30 mouse cellular contexts compared by ENCODE assay signal in the genomic region with DNA sequence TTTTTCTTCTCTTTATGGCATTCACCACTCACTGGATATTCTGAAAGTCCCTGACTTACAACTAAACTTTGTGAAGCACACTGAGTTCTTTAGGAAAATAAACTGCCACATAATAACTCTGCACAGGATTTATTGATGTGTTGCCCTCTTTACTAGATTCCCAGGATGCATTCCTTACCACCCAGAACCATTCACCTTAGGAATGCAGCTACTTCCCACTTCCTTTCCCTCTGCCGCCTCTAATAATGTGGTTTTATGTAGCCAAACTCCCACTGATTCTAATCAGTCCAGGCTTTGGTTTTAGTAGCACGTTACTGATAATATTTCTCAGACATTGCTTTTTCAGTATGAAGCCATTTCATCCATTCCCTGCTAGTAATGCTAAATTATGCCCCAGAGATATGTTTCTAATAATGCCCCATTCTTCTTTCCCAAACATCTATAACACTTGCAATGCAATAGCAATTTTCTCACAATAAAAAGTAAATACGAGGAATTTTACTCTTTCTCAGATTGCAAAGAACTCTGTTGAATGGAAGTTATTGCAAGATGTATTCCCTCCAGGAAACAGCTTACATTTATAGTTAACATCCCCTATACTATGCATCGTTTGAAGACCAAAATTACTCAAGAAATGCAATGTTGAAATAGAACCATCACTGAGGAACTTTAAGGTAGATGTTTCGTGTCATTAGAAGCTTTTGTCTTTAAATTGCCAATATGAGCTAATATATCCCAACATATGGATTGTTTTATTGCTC.
DNase-seq lines count a peak whose midpoint lies in the region; ATAC-seq and TF ChIP-seq lines count a peak whose summit lies in the region.
"Had no signal": no experiment of that assay in that cellular context is flagged by ENCODE, and none has a peak within 500 bp of the region (broad histone marks: within the 10 kb centered on the region; RNA-seq: fewer than 3 reads in every experiment).

No protein-coding gene starts in this region.

- H3K9me3 ChIP-seq in midbrain, embryonic 11.5 days (ENCODE audit: control insufficient read depth, low read length) = no peaks in the 10 kb centered on the region
- no peaks in the 10 kb centered on the region for H3K9me3 ChIP-seq in midbrain, embryonic 16.5 days (replicated peaks; ENCODE audit: control insufficient read depth, low read length, poor library complexity, severe bottlenecking)
- no peaks in the 10 kb centered on the region for H3K9me3 ChIP-seq in limb, embryonic 11.5 days (ENCODE audit: control insufficient read depth, low read length)
- no peaks in the 10 kb centered on the region for H3K9me3 ChIP-seq in limb, embryonic 14.5 days (ENCODE audit: control insufficient read depth, low read length)
- H3K9me3 ChIP-seq: embryonic facial prominence, embryonic 10.5 days; embryonic facial prominence, embryonic 13.5 days; heart, embryonic 10.5 days; heart, embryonic 13.5 days had no signal

- peak; percentile 23 for DNase-seq in midbrain, embryonic 11.5 days (ENCODE audit: low spot score, missing footprints)
- no peak for DNase-seq in limb, embryonic 11.5 days (ENCODE audit: low spot score)
- peak; percentile 54 for DNase-seq in limb, embryonic 14.5 days (ENCODE audit: low spot score)
- DNase-seq in right cerebral cortex, adult 18-20 months = no peak
- no peak for DNase-seq in adrenal gland, adult (ENCODE audit: inconsistent age in 2 of 2, low spot score in 1 of 2)
- DNase-seq in layer of hippocampus, adult 2 months (ENCODE audit: low spot score in 2 of 2) = no peak
- DNase-seq in adrenal gland, postnatal 4 days (ENCODE audit: low spot score in 2 of 2) = no peak
- DNase-seq: adrenal gland, adult 2 months; adrenal gland, postnatal 14 days; cerebellum, adult 11-12 months; cerebellum, adult 8-10 months; cerebellum, postnatal 10 days; cerebellum, postnatal 36 days; embryo, embryonic 11 days; forebrain, postnatal 0 days; gastrocnemius, postnatal 10 days; gastrocnemius, postnatal 36 days; heart, adult 2 months; heart, postnatal 14 days; heart, postnatal 4 days had no signal

- no peak for TF ChIP-seq CTCF in layer of hippocampus, adult 2 months (conservative IDR thresholded peaks at IDR 0.05)

- no peak overlapping the region for H3K4me2 ChIP-seq in midbrain, embryonic 11.5 days
- H3K4me2 ChIP-seq in midbrain, embryonic 16.5 days (ENCODE audit: low read length) = no peak overlapping the region
- no peak overlapping the region for H3K4me2 ChIP-seq in limb, embryonic 11.5 days (ENCODE audit: low read depth, severe bottlenecking)
- no peak overlapping the region for H3K4me2 ChIP-seq in limb, embryonic 14.5 days (replicated peaks; ENCODE audit: low read depth, low read length, severe bottlenecking)
- H3K4me2 ChIP-seq: embryonic facial prominence, embryonic 13.5 days; heart, embryonic 13.5 days; hindbrain, embryonic 14.5 days had no signal

- no peaks in the 10 kb centered on the region for H3K4me1 ChIP-seq in midbrain, embryonic 11.5 days (ENCODE audit: control insufficient read depth, insufficient read depth, low read length)
- H3K4me1 ChIP-seq in midbrain, embryonic 16.5 days (ENCODE audit: control insufficient read depth, insufficient read depth, low read length) = no peaks in the 10 kb centered on the region
- no peaks in the 10 kb centered on the region for H3K4me1 ChIP-seq in limb, embryonic 11.5 days (ENCODE audit: control insufficient read depth, insufficient read depth, low read length)
- H3K4me1 ChIP-seq in limb, embryonic 14.5 days (ENCODE audit: control insufficient read depth, insufficient read depth, low read length) = peaks cover 11% of the 10 kb centered on the region; the same call in 1 of the 2 replicates
- H3K4me1 ChIP-seq: embryonic facial prominence, embryonic 10.5 days; embryonic facial prominence, embryonic 13.5 days; heart, embryonic 10.5 days; heart, embryonic 13.5 days had no signal

- no peak overlapping the region for H3K4me3 ChIP-seq in midbrain, embryonic 11.5 days (ENCODE audit: low read depth, low read length)
- H3K4me3 ChIP-seq in midbrain, embryonic 16.5 days (ENCODE audit: low read depth, low read length) = no peak overlapping the region
- no peak overlapping the region for H3K4me3 ChIP-seq in limb, embryonic 11.5 days (ENCODE audit: low read depth, low read length)
- H3K4me3 ChIP-seq in limb, embryonic 14.5 days (replicated peaks; ENCODE audit: low read length) = no peak overlapping the region
- H3K4me3 ChIP-seq in layer of hippocampus, adult 2 months = no peak overlapping the region
- H3K4me3 ChIP-seq: embryonic facial prominence, embryonic 10.5 days; embryonic facial prominence, embryonic 13.5 days; erythroblast, embryonic 14.5 days; heart, adult 2 months; heart, embryonic 10.5 days; heart, embryonic 13.5 days had no signal

- TF ChIP-seq POLR2A in limb, embryonic 14.5 days (IDR thresholded peaks at IDR 0.05; ENCODE audit: borderline replicate concordance, extremely low read depth, insufficient read depth, insufficient read length) = no peak

- no peaks in the 10 kb centered on the region for H3K36me3 ChIP-seq in midbrain, embryonic 11.5 days (ENCODE audit: control insufficient read depth, insufficient read depth, low read length)
- H3K36me3 ChIP-seq in midbrain, embryonic 16.5 days (ENCODE audit: control insufficient read depth, insufficient read depth, low read length) = no peaks in the 10 kb centered on the region
- H3K36me3 ChIP-seq in limb, embryonic 11.5 days (ENCODE audit: control insufficient read depth, insufficient read depth, low read length) = no peaks in the 10 kb centered on the region
- H3K36me3 ChIP-seq in limb, embryonic 14.5 days (ENCODE audit: control insufficient read depth, insufficient read depth, low read length) = no peaks in the 10 kb centered on the region
- H3K36me3 ChIP-seq: embryonic facial prominence, embryonic 10.5 days; embryonic facial prominence, embryonic 13.5 days; heart, embryonic 10.5 days; heart, embryonic 13.5 days had no signal

- WGBS in midbrain, embryonic 11.5 days = 85% methylated on average over 5 of the region's 5 CpGs
- WGBS in midbrain, embryonic 16.5 days = 82% methylated on average over 5 of the region's 5 CpGs
- WGBS in limb, embryonic 11.5 days = 36% methylated on average over 5 of the region's 5 CpGs
- 10% methylated on average over 5 of the region's 5 CpGs for WGBS in limb, embryonic 14.5 days

- ATAC-seq in midbrain, embryonic 11.5 days (ENCODE audit: low FRiP score) = no peak
- no peak for ATAC-seq in midbrain, embryonic 16.5 days
- peak; percentile 84 for ATAC-seq in limb, embryonic 11.5 days (ENCODE audit: insufficient number of reproducible peaks, low FRiP score, low TSS enrichment, low read depth)
- ATAC-seq in limb, embryonic 14.5 days (ENCODE audit: low FRiP score, low read depth) = peak; percentile 80
- ATAC-seq: forebrain, embryonic 14.5 days; forebrain, postnatal 0 days; hindbrain, postnatal 0 days; Patski had no signal

- H3K9ac ChIP-seq in midbrain, embryonic 11.5 days (ENCODE audit: low read length) = no peak overlapping the region
- no peak overlapping the region for H3K9ac ChIP-seq in midbrain, embryonic 16.5 days (ENCODE audit: low read depth, low read length)
- no peak overlapping the region for H3K9ac ChIP-seq in limb, embryonic 11.5 days (ENCODE audit: low read length)
- no peak overlapping the region for H3K9ac ChIP-seq in limb, embryonic 14.5 days (ENCODE audit: low read depth, low read length, severe bottlenecking)
- H3K9ac ChIP-seq: embryonic facial prominence, embryonic 13.5 days; forebrain, postnatal 0 days; heart, embryonic 13.5 days; hindbrain, embryonic 14.5 days had no signal

- no peak overlapping the region for H3K27ac ChIP-seq in midbrain, embryonic 11.5 days (ENCODE audit: low read depth, low read length)
- H3K27ac ChIP-seq in midbrain, embryonic 16.5 days (ENCODE audit: low read length) = no peak overlapping the region
- H3K27ac ChIP-seq in limb, embryonic 11.5 days (replicated peaks; ENCODE audit: low read depth, low read length) = no peak overlapping the region; the same call in 1 of the 2 replicates
- no peak overlapping the region for H3K27ac ChIP-seq in limb, embryonic 14.5 days (replicated peaks; ENCODE audit: low read depth, low read length)
- no peak overlapping the region for H3K27ac ChIP-seq in layer of hippocampus, adult 2 months
- H3K27ac ChIP-seq: embryonic facial prominence, embryonic 10.5 days; embryonic facial prominence, embryonic 13.5 days; heart, adult 2 months; heart, embryonic 10.5 days; heart, embryonic 13.5 days; hindbrain, embryonic 14.5 days; hindbrain, postnatal 0 days had no signal

- no peaks in the 10 kb centered on the region for H3K27me3 ChIP-seq in midbrain, embryonic 11.5 days (ENCODE audit: control insufficient read depth, insufficient read depth, low read length)
- no peaks in the 10 kb centered on the region for H3K27me3 ChIP-seq in midbrain, embryonic 16.5 days (ENCODE audit: control insufficient read depth, insufficient read depth, low read depth, low read length)
- no peaks in the 10 kb centered on the region for H3K27me3 ChIP-seq in limb, embryonic 11.5 days (ENCODE audit: control insufficient read depth, insufficient read depth, low read length)
- H3K27me3 ChIP-seq in limb, embryonic 14.5 days (ENCODE audit: control insufficient read depth, insufficient read depth, low read length) = no peaks in the 10 kb centered on the region
- H3K27me3 ChIP-seq: embryonic facial prominence, embryonic 13.5 days; heart, embryonic 13.5 days had no signal

Comparison
In these comparisons a context has a peak if more than half of its experiments do, and no peak if none do; other contexts are left out.
1. DNase-seq: peak in midbrain, embryonic 11.5 days (single experiment) and limb, embryonic 14.5 days (single experiment); none in limb, embryonic 11.5 days (single experiment), right cerebral cortex, adult 18-20 months (single experiment), adrenal gland, adult (0 of 2), layer of hippocampus, adult 2 months (0 of 2) and adrenal gland, postnatal 4 days (0 of 2).
2. ATAC-seq: peak in limb, embryonic 11.5 days (single experiment) and limb, embryonic 14.5 days (single experiment); none in midbrain, embryonic 11.5 days (single experiment) and midbrain, embryonic 16.5 days (single experiment).